Mouse (Mus musculus) hindbrain, embryonic 15.5 days (tissue): ENCODE results near the gene Tet2. TPM values are rescaled to one million over a fixed set of nuclear protein-coding genes. Genes with fewer than 3 reads are reported as not detected.
"Not testable (repeated sequence)": the region's sequence is repeated elsewhere in the genome, so short reads cannot be mapped to it uniquely, and the experiment has no call there.

ENCODE experiments used
- ATAC-seq: fragments of 200-750 bp; cut with Nextera tagmentation; 2 replicates; pipeline ENCODE4 v1.8.0; 2017; ENCODE audit warnings: low read depth, moderate number of reproducible peaks, moderate TSS enrichment; ENCODE audit not compliant: low FRiP score
- H3K27ac ChIP-seq: fragments of 300-500 bp; sonication (generic); replicated peaks from 2 replicates; pipeline ENCODE4 v1.5.1; 2015; ENCODE audit warnings: mild to moderate bottlenecking, inconsistent platforms
- H3K27me3 ChIP-seq: fragments of 300-500 bp; sonication (generic); 2 replicates; pipeline ENCODE4 v1.6.1; 2015; ENCODE audit warnings: control low read depth, inconsistent platforms
- H3K36me3 ChIP-seq: fragments of 300-500 bp; sonication (generic); 2 replicates; pipeline ENCODE4 v1.6.1; 2015; ENCODE audit warnings: control low read depth, inconsistent platforms
- H3K4me1 ChIP-seq: fragments of 300-500 bp; sonication (generic); replicated peaks from 2 replicates; pipeline ENCODE4 v1.6.1; 2015; ENCODE audit warnings: control low read depth, inconsistent platforms
- H3K4me2 ChIP-seq: fragments of 300-500 bp; sonication (generic); 2 replicates; pipeline ENCODE4 v1.6.1; 2015; ENCODE audit warnings: moderate library complexity, mild to moderate bottlenecking, inconsistent platforms
- H3K4me3 ChIP-seq: fragments of 300-500 bp; sonication (generic); 2 replicates; pipeline ENCODE4 v1.5.1; 2015; ENCODE audit warnings: mild to moderate bottlenecking, inconsistent platforms
- H3K9ac ChIP-seq: fragments of 300-500 bp; sonication (generic); 2 replicates; pipeline ENCODE4 v1.6.1; 2015; ENCODE audit warnings: inconsistent platforms
- H3K9me3 ChIP-seq: fragments of 300-500 bp; sonication (generic); 2 replicates; pipeline ENCODE4 v1.6.1; 2016; ENCODE audit warnings: control low read depth, inconsistent platforms
- WGBS: fragments of 180-500 bp; shearing (Covaris S2); methylation state at CpG from one replicate; pipeline ENCODE4 v1.1.7; 2015; 5-methylcytosine and 5-hydroxymethylcytosine counted together
- polyA plus RNA-seq: library from polyadenylated mRNA; unstranded; fragments of >200 nt; fragmentation: Nextera tagmentation; extraction: Ambion mirVana; gene quantifications from 2 replicates; pipeline ENCODE4 v1.2.1, GENCODE M21; 2015

The Tet2 gene
- polyA plus RNA-seq, result 14.0 and 17.2 TPM in 2 replicates

DNA sequence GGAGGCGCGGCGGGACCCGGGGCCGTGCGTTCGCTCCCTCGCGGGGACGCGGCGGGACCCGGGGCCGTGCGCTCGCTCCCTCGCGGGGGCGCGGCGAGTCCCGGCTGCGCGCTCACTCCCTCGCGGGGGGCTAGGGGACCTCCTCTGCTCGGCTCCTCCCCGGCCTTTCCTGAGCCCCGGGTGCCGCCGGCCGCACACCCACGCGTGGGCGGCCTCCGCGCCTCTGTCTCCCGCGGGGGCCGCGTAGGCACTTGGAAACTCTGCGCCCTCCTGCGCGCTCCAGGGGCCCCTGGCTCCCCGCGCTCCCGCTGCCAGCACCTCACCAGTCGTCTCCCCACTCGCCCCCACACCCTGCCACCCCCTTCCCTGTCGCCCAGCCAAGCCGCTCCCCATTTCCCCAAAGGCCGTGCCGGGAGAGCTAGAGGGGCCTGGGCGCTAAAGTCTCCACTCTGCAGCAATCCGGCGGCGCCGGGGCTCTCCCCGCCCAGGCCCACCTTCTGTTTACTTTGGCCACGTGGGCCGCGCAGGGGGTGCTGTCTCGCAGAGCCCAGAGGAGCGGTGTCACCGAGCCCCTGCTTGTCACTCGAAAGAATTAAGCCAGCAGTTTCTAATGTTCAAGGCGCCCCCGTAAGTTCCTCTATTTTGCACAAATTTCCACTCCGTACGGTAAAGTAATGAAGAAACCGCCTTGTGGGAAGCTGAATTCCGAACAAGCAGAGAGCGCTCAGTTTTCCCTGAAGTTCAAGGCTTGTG lies at the start of gene Tet2:
Tet2 (minus strand) TSS at position 589 of the 753 bp plus-strand sequence.
- Histone ChIP-seq H3K4me1 (peaks cover 25% of the 10 kb centered on the region), H3K9me3 (no peaks in the 10 kb centered on the region), H3K9ac (peak within 1 kb of the TSS; percentile 81), H3K4me3 (peak within 1 kb of the TSS; percentile 77), H3K27me3 (no peaks in the 10 kb centered on the region), H3K4me2 (peak within 1 kb of the TSS; percentile 64), H3K36me3 (no peaks in the 10 kb centered on the region), H3K27ac (peak within 1 kb of the TSS; percentile 97)
- WGBS, result under 1% methylated on average over 38 of the region's 73 CpGs
- ATAC-seq, result peak; percentile 54; the same call in 1 of the 2 replicates

DNA sequence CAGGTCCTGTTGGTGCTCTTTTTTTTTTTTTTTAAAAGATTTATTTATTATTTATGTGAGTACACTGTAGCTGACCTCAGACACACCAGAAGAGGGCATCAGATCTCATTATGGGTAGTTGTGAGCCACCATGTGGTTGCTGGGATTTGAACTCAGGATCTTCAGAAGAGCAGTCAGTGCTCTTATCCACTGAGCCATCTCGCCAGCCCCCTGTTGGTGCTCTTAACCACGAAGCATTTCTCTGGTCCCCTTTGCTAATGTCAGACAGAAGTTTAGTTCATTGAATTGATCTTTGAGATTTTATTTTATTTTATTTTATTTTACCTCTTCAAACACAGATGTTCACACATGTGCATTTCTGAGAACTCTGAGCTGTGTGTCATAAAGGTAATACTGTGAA lies 48.1 kb upstream of the Tet2 start:
- H3K27me3 ChIP-seq, H3K9me3 ChIP-seq, H3K4me1 ChIP-seq, H3K4me2 ChIP-seq, H3K9ac ChIP-seq, ATAC-seq, H3K36me3 ChIP-seq, H3K27ac ChIP-seq, H3K4me3 ChIP-seq: not testable (repeated sequence)
- WGBS, result 87% methylated on average over 2 of the region's 2 CpGs

DNA sequence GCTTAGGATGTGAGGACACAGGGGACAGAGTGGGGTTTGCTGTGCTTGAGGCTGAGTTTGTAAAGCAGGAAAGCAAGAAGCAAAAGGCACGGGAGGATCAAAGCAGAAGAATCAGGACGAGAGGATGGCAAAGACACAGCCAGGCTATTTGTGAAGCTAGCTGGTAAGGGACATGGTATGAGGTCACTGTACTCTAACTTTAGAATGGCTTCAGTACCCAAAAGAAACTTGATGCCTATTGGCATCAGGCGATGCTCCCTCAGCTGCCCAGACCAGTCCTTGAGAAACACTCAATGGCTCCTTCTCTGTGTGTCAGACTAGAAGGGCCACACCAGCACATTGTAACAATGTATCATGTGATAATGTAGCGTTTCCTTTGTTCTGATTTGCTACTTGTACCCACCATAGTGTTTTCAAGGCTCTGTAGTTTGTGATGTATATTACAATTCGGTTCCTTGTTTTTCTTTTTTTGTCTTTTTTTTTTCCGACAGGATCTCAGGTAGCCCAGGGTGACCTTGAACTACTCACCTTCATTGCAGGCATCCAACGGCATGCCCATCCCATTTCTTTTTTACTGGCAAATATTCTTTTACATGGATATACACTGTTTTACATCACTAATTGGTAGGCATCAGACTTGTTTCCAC lies 45.7 kb upstream of the Tet2 start:
- Histone ChIP-seq H3K27ac (no peak overlapping the region), H3K27me3 (no peaks in the 10 kb centered on the region), H3K9ac (no peak overlapping the region), H3K4me3 (no peak overlapping the region), H3K4me1 (no peaks in the 10 kb centered on the region), H3K9me3 (no peaks in the 10 kb centered on the region), H3K36me3 (no peaks in the 10 kb centered on the region), H3K4me2 (no peak overlapping the region)
- ATAC-seq, result no peak
- 91% methylated on average over 7 of the region's 7 CpGs for WGBS

GRCm38 (mm10) chr3:133585010-133585409 lies 40.1 kb upstream of the Tet2 start:
- Histone ChIP-seq H3K4me2 (no peak overlapping the region), H3K27me3 (no peaks in the 10 kb centered on the region), H3K9ac (no peak overlapping the region), H3K27ac (no peak overlapping the region), H3K4me3 (no peak overlapping the region), H3K9me3 (no peaks in the 10 kb centered on the region), H3K36me3 (no peaks in the 10 kb centered on the region), H3K4me1 (no peaks in the 10 kb centered on the region)
- ATAC-seq, result no peak
- 84% methylated on average over 2 of the region's 2 CpGs for WGBS

- no peaks in the 10 kb centered on the region for H3K36me3 ChIP-seq
- no peak overlapping the region for H3K27ac ChIP-seq
- no peak overlapping the region for H3K4me2 ChIP-seq
- H3K4me3 ChIP-seq, result no peak overlapping the region
- no peaks in the 10 kb centered on the region for H3K9me3 ChIP-seq
- WGBS, result 91% methylated on average over 9 of the region's 9 CpGs
- ATAC-seq, result no peak
- H3K4me1 ChIP-seq, result no peaks in the 10 kb centered on the region
- H3K27me3 ChIP-seq, result no peaks in the 10 kb centered on the region
- H3K9ac ChIP-seq, result no peak overlapping the region
Observed at GRCm38 (mm10) chr3:133583411-133584025, 38.6 kb upstream of the Tet2 start.

GRCm38 (mm10) chr3:133582969-133583368 lies 38.0 kb upstream of the Tet2 start:
- no peaks in the 10 kb centered on the region for H3K36me3 ChIP-seq
- H3K9me3 ChIP-seq, result no peaks in the 10 kb centered on the region
- H3K27me3 ChIP-seq, result no peaks in the 10 kb centered on the region
- H3K4me3 ChIP-seq, result no peak overlapping the region
- H3K4me1 ChIP-seq, result no peaks in the 10 kb centered on the region
- H3K9ac ChIP-seq, result no peak overlapping the region
- no peak overlapping the region for H3K27ac ChIP-seq
- no peak overlapping the region for H3K4me2 ChIP-seq
- ATAC-seq, result no peak
- 77% methylated on average over 4 of the region's 4 CpGs for whole genome bisulfite sequencing

GRCm38 (mm10) chr3:133582096-133582495 lies 37.2 kb upstream of the Tet2 start:
- Histone ChIP-seq H3K4me1 (no peaks in the 10 kb centered on the region), H3K4me2 (no peak overlapping the region), H3K27ac (no peak overlapping the region), H3K4me3 (no peak overlapping the region), H3K9ac (no peak overlapping the region), H3K27me3 (no peaks in the 10 kb centered on the region), H3K9me3 (no peaks in the 10 kb centered on the region), H3K36me3 (no peaks in the 10 kb centered on the region)
- WGBS, result 87% methylated on average over 5 of the region's 5 CpGs
- no peak for ATAC-seq

GRCm38 (mm10) chr3:133581541-133581940 lies 36.6 kb upstream of the Tet2 start:
- Histone ChIP-seq H3K4me1 (no peaks in the 10 kb centered on the region), H3K36me3 (no peaks in the 10 kb centered on the region), H3K9me3 (no peaks in the 10 kb centered on the region), H3K27me3 (no peaks in the 10 kb centered on the region), H3K4me3 (no peak overlapping the region), H3K27ac (no peak overlapping the region), H3K4me2 (no peak overlapping the region), H3K9ac (no peak overlapping the region)
- 87% methylated on average over 4 of the region's 4 CpGs for WGBS
- ATAC-seq, result no peak

DNA sequence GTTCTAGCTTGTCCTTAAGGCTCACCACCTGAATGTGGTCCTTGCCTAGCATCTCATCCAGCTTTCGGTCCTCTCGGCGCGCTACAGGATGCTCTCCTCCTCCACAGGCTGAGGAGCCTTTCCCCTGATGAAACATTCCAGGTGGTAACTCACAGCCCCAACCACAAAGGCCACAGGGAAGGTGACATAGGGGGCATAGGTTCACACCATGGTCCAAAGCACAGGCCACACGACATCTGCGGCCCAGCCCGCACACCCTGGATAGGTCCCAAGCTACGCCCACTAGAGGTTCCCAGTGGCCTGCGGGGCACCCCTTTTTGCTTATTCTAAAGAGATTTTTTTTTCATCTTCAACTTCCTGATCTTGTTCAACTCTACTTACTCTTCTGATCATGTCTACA lies 34.7 kb upstream of the Tet2 start:
- Histone ChIP-seq H3K9ac (no peak overlapping the region), H3K36me3 (no peaks in the 10 kb centered on the region), H3K27me3 (no peaks in the 10 kb centered on the region), H3K4me3 (no peak overlapping the region), H3K27ac (no peak overlapping the region), H3K9me3 (no peaks in the 10 kb centered on the region), H3K4me1 (no peaks in the 10 kb centered on the region), H3K4me2 (no peak overlapping the region)
- ATAC-seq, result no peak
- WGBS, result 95% methylated on average over 9 of the region's 9 CpGs

GRCm38 (mm10) chr3:133579140-133579539 lies 34.2 kb upstream of the Tet2 start:
- H3K4me2 ChIP-seq, result no peak overlapping the region
- 55% methylated on average over 9 of the region's 9 CpGs for WGBS
- no peaks in the 10 kb centered on the region for H3K36me3 ChIP-seq
- no peak overlapping the region for H3K4me3 ChIP-seq
- no peak for ATAC-seq
- H3K9me3 ChIP-seq, result no peaks in the 10 kb centered on the region
- no peaks in the 10 kb centered on the region for H3K27me3 ChIP-seq
- no peaks in the 10 kb centered on the region for H3K4me1 ChIP-seq
- H3K9ac ChIP-seq, result no peak overlapping the region
- H3K27ac ChIP-seq, result no peak overlapping the region

DNA sequence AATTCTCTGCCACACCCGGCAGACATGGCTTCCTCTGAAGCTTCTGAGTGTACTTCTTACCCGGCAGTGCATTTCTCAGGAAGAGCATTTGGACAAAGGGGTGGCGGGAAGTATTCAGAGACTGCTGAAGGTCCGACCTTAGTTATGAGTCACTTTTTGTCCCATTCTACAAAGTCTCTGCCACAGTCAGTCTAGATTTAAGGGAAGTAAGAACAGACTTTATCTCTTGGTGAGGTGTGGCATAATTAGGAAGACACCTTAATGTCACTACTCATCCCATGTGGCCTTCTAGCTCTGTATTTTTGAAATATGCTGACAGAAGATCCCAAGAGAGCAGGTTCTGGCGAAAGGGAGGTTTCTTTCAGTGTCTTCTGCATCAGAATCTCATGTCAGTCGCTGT lies 30.0 kb upstream of the Tet2 start:
- Histone ChIP-seq H3K4me1 (no peaks in the 10 kb centered on the region), H3K4me3 (no peak overlapping the region), H3K4me2 (no peak overlapping the region), H3K27me3 (no peaks in the 10 kb centered on the region), H3K9ac (no peak overlapping the region), H3K9me3 (no peaks in the 10 kb centered on the region), H3K27ac (no peak overlapping the region), H3K36me3 (no peaks in the 10 kb centered on the region)
- WGBS, result 76% methylated on average over 6 of the region's 6 CpGs
- no peak for ATAC-seq

GRCm38 (mm10) chr3:133571961-133572360 lies 27.0 kb upstream of the Tet2 start:
- no peak for ATAC-seq
- no peak overlapping the region for H3K4me3 ChIP-seq
- H3K27ac ChIP-seq, result no peak overlapping the region
- H3K36me3 ChIP-seq, result no peaks in the 10 kb centered on the region
- 76% methylated on average over 5 of the region's 5 CpGs for WGBS
- H3K4me2 ChIP-seq, result no peak overlapping the region
- no peak overlapping the region for H3K9ac ChIP-seq
- H3K9me3 ChIP-seq, result no peaks in the 10 kb centered on the region
- H3K27me3 ChIP-seq, result no peaks in the 10 kb centered on the region
- H3K4me1 ChIP-seq, result no peaks in the 10 kb centered on the region
